Mouse (Mus musculus) C3H10T1/2 (cell line): Measurements from ENCODE around the gene Slc6a17. TPM values are rescaled to one million over a fixed set of nuclear protein-coding genes. Genes with fewer than 3 reads are reported as not detected.

ENCODE experiments used
- polyA plus RNA-seq, 2 experiments: library from polyadenylated mRNA; unstranded; fragments of >200 nt; fragmentation: generic; extraction: Trizol; gene quantifications; one replicate each; pipeline ENCODE4 v1.2.1; 2012; ENCODE audit warnings: missing spikeins in 2 of 2

Gene Slc6a17
- polyA plus RNA-seq = not detected

DNA sequence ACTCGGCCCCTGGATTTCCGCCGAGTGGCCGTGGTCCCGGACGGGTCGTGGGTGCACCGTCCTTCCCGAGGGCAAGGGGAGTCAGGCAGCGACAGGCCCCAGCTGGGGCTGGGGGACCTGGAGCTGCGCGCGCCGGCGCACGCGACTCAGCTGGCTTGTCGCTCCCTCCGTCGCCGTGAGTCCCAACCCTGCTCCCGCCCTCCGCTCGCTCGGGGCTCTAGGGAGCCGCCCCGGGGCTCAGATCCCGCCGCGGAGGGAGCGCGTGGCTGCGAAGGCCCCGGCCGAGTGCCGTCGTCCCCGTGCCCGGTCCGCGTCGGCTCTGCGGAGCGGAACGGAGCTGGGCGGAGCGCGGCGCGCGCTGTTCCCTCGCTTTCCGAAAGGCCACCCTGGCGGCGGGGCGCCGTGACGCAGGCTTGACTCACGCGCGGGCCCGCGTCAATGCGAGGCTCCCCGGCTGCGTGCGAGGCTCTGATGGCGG, at the start of gene Slc6a17:
Gene Slc6a17, minus strand, starts transcription at position 388 of the 478 bp plus-strand sequence.

GRCm38 (mm10) chr3:107554842-107555241, 37.0 kb upstream of the Slc6a17 start, which contains the start of gene Ubl4b:
Gene Ubl4b (minus strand): TSS chr3:107555073.

DNA sequence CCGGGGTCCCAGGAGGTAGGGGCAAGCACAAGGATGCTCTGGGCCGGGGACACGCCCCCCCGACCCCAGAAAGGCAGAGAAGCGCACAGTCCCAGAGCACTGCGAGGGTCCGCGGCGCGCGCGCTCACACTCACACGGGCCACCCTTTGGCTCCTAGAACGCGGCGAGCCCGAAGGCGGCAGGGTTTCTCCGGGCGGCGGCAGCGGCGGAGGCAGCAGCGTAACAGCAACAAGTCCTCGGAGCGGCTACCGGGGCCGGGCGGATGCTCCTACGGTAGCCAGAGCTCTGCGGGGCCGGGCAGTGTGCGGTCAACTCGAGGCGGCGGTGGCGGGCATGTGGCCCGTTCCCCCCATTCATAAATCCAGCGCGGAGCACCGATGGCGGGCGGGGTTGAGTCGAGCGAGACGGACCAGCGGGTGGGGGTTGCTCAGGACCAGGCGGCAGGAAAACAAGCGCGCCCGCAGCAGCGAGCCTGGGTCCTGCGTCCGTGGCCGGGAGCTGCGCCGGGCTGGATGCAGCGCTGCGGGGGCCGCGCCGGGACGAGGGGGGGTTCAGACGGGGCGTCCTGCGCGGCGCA, 58.5 kb downstream of the Slc6a17 start, which contains the start of gene Kcnc4:
Gene Kcnc4, minus strand, starts transcription at position 357 of the 577 bp plus-strand sequence.

Other genes starting within 250 kb of the Slc6a17 start
- gene Lamtor5, start 239.2 kb downstream of the Slc6a17 start, polyA plus RNA-seq = 100 to 1,000 TPM; 104 to 143 TPM
- gene Slc16a4, start 226.8 kb downstream of the Slc6a17 start, polyA plus RNA-seq = under 1 TPM in 1 of 2 experiments, not detected in 1; 0.40 TPM
- 1 to 10 TPM in 1 of 2 experiments, under 1 TPM in 1; 0.78 to 2.4 TPM for gene Rbm15, start 184.3 kb downstream of the Slc6a17 start, polyA plus RNA-seq
- gene Kcnc4, start 58.5 kb downstream of the Slc6a17 start, polyA plus RNA-seq = under 1 TPM in 1 of 2 experiments, not detected in 1; 0.02 TPM
- gene Ubl4b, start 37.1 kb upstream of the Slc6a17 start, polyA plus RNA-seq = not detected
- under 1 TPM in 1 of 2 experiments, not detected in 1; 0.53 TPM for gene Alx3, start 77.0 kb upstream of the Slc6a17 start, polyA plus RNA-seq
- gene Gm10961, start 113.3 kb upstream of the Slc6a17 start, polyA plus RNA-seq = not detected
- gene Strip1, start 113.7 kb upstream of the Slc6a17 start, polyA plus RNA-seq = 10 to 100 TPM; 18.6 to 37.2 TPM
- 10 to 100 TPM in 1 of 2 experiments, 1 to 10 TPM in 1; 7.0 to 51.5 TPM for gene Ahcyl1, start 178.5 kb upstream of the Slc6a17 start, polyA plus RNA-seq
- gene Csf1, start 242.5 kb upstream of the Slc6a17 start, polyA plus RNA-seq = 100 to 1,000 TPM in 1 of 2 experiments, 10 to 100 TPM in 1; 53.3 to 101 TPM